Mouse (Mus musculus) midbrain, embryonic 15.5 days (tissue): Measurements from ENCODE around the gene Samd4. TPM values are rescaled to one million over a fixed set of nuclear protein-coding genes. Genes with fewer than 3 reads are reported as not detected.

Experiments
- ATAC-seq: fragments of 200-750 bp; cut with Nextera tagmentation; replicated peaks from 2 replicates; pipeline ENCODE4 v1.8.0; 2017; ENCODE audit warnings: moderate TSS enrichment
- H3K27ac ChIP-seq: fragments of 300-500 bp; sonication (generic); 2 replicates; pipeline ENCODE4 v1.5.1; 2015; ENCODE audit warnings: mild to moderate bottlenecking, inconsistent platforms
- H3K27me3 ChIP-seq: fragments of 300-500 bp; sonication (generic); replicated peaks from 2 replicates; pipeline ENCODE4 v1.6.1; 2015; ENCODE audit warnings: inconsistent platforms
- H3K36me3 ChIP-seq: fragments of 300-500 bp; sonication (generic); replicated peaks from 2 replicates; pipeline ENCODE4 v1.6.1; 2015; ENCODE audit warnings: inconsistent platforms
- H3K4me1 ChIP-seq: fragments of 300-500 bp; sonication (generic); 2 replicates; pipeline ENCODE4 v1.6.1; 2015; ENCODE audit warnings: inconsistent platforms
- H3K4me2 ChIP-seq: fragments of 300-500 bp; sonication (generic); 2 replicates; pipeline ENCODE4 v1.6.1; 2015; ENCODE audit warnings: inconsistent platforms, mild to moderate bottlenecking, moderate library complexity
- H3K4me3 ChIP-seq: fragments of 300-500 bp; sonication (generic); 2 replicates; pipeline ENCODE4 v1.5.1; 2015; ENCODE audit warnings: mild to moderate bottlenecking, inconsistent platforms
- H3K9ac ChIP-seq: fragments of 300-500 bp; sonication (generic); 2 replicates; pipeline ENCODE4 v1.6.1; 2015; ENCODE audit warnings: mild to moderate bottlenecking, inconsistent platforms
- H3K9me3 ChIP-seq: fragments of 300-500 bp; sonication (generic); 2 replicates; pipeline ENCODE4 v1.6.1; 2016; ENCODE audit warnings: inconsistent platforms
- WGBS: fragments of 180-500 bp; shearing (Covaris S2); methylation state at CpG from one replicate; pipeline ENCODE4 v1.1.7; 2015; ENCODE audit warnings: mixed read lengths; 5-methylcytosine and 5-hydroxymethylcytosine counted together
- polyA plus RNA-seq: library from polyadenylated mRNA; unstranded; fragments of >200 nt; fragmentation: Nextera tagmentation; extraction: Ambion mirVana; gene quantifications from 2 replicates; pipeline ENCODE4 v1.2.1, GENCODE M21; 2015

Samd4 gene
- polyA plus RNA-seq, 1 experiment from 2014 or later = 4.2 TPM

- Histone ChIP-seq H3K27me3 (no peaks in the 10 kb centered on the region), H3K4me3 (no peak overlapping the region), H3K27ac (no peak overlapping the region), H3K36me3 (no peaks in the 10 kb centered on the region), H3K9ac (no peak overlapping the region), H3K4me1 (peaks cover 3% of the 10 kb centered on the region; the same call in 1 of the 2 replicates), H3K4me2 (no peak overlapping the region), H3K9me3 (no peaks in the 10 kb centered on the region)
- peak; percentile 57 for ATAC-seq
- WGBS = 49% methylated on average over 6 of the region's 6 CpGs
Observed at GRCm38 (mm10) chr14:46982106-46982505, 99.5 kb downstream of the Samd4 start.

- no peak for ATAC-seq
- Histone ChIP-seq H3K9me3 (no peaks in the 10 kb centered on the region), H3K27me3 (no peaks in the 10 kb centered on the region), H3K36me3 (no peaks in the 10 kb centered on the region), H3K9ac (no peak overlapping the region), H3K4me2 (no peak overlapping the region), H3K4me3 (no peak overlapping the region), H3K27ac (no peak overlapping the region), H3K4me1 (peaks cover 5% of the 10 kb centered on the region)
- WGBS = 56% methylated on average over 8 of the region's 8 CpGs
Observed at GRCm38 (mm10) chr14:46984542-46985125, 102.0 kb downstream of the Samd4 start.

- Histone ChIP-seq H3K36me3 (no peaks in the 10 kb centered on the region), H3K4me3 (no peak overlapping the region), H3K27me3 (no peaks in the 10 kb centered on the region), H3K9ac (no peak overlapping the region), H3K4me2 (no peak overlapping the region), H3K9me3 (no peaks in the 10 kb centered on the region), H3K27ac (no peak overlapping the region), H3K4me1 (peaks cover 5% of the 10 kb centered on the region)
- 16% methylated on average over 4 of the region's 4 CpGs for whole genome bisulfite sequencing
- ATAC-seq = peak; percentile 75
Observed at GRCm38 (mm10) chr14:46989694-46990093, 107.0 kb downstream of the Samd4 start.

DNA sequence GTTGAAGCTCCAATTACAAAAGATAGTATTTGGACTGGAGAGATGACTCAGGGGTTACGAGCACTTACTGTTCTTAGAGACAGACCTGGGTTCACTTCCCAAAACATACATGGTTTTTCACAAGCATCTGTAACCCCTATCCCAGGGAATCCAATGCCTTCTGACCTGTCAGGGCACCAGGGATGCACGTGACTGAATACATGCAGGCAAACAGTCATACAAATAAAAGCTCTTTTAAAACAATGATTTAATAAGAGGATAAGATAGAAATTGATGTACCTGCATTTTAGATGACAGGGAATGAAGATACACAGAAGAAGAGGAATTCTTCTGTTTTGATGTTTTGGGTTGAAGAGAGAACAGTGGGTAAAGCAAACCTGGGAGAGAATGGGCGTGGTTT is 107.8 kb downstream of the Samd4 start:
- no peak overlapping the region for H3K4me3 ChIP-seq
- no peaks in the 10 kb centered on the region for H3K27me3 ChIP-seq
- WGBS = 79% methylated on average over 3 of the region's 3 CpGs
- peaks cover 5% of the 10 kb centered on the region for H3K4me1 ChIP-seq
- no peaks in the 10 kb centered on the region for H3K9me3 ChIP-seq
- no peak overlapping the region for H3K27ac ChIP-seq
- H3K4me2 ChIP-seq = no peak overlapping the region
- no peaks in the 10 kb centered on the region for H3K36me3 ChIP-seq
- no peak overlapping the region for H3K9ac ChIP-seq
- ATAC-seq = no peak

DNA sequence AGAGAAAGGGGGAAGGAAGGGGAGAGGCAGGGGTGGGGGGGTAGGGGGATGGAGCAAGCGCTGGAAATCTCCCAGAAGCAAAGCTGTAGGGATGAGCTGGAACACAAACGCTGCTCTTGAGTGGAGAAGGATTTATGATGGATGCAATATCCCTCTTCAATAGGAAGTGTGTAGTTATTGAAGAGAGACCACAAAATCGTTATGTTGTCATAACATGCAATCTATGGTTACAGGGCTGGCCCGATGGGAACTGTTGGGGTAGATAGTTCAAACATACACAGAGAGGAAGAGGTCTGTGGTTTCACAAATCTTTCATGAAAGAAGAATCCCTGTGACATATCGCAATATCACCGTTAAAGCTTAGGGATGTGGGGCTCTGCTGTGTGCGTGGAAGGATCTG is 112.0 kb downstream of the Samd4 start:
- WGBS = 92% methylated on average over 7 of the region's 7 CpGs
- Histone ChIP-seq H3K36me3 (no peaks in the 10 kb centered on the region), H3K4me3 (no peak overlapping the region), H3K9me3 (no peaks in the 10 kb centered on the region), H3K9ac (no peak overlapping the region), H3K27ac (no peak overlapping the region), H3K27me3 (no peaks in the 10 kb centered on the region), H3K4me2 (no peak overlapping the region), H3K4me1 (peaks cover 3% of the 10 kb centered on the region)
- ATAC-seq = no peak

- H3K27ac ChIP-seq = no peak overlapping the region
- H3K9me3 ChIP-seq = no peaks in the 10 kb centered on the region
- ATAC-seq = no peak
- no peaks in the 10 kb centered on the region for H3K27me3 ChIP-seq
- H3K36me3 ChIP-seq = no peaks in the 10 kb centered on the region
- H3K9ac ChIP-seq = no peak overlapping the region
- no peak overlapping the region for H3K4me2 ChIP-seq
- H3K4me1 ChIP-seq = no peaks in the 10 kb centered on the region; the same call in 1 of the 2 replicates
- H3K4me3 ChIP-seq = no peak overlapping the region
- 55% methylated on average over 9 of the region's 9 CpGs for WGBS
Observed at GRCm38 (mm10) chr14:46999321-47000025, 116.8 kb downstream of the Samd4 start.

- H3K36me3 ChIP-seq = no peaks in the 10 kb centered on the region
- no peak overlapping the region for H3K4me3 ChIP-seq
- no peak for ATAC-seq
- no peak overlapping the region for H3K4me2 ChIP-seq
- 80% methylated on average over 11 of the region's 11 CpGs for WGBS
- no peaks in the 10 kb centered on the region; the same call in 1 of the 2 replicates for H3K4me1 ChIP-seq
- no peaks in the 10 kb centered on the region for H3K27me3 ChIP-seq
- no peaks in the 10 kb centered on the region for H3K9me3 ChIP-seq
- no peak overlapping the region for H3K27ac ChIP-seq
- H3K9ac ChIP-seq = no peak overlapping the region
Observed at GRCm38 (mm10) chr14:47000096-47000736, 117.6 kb downstream of the Samd4 start.

- peak; percentile 51 for ATAC-seq
- Histone ChIP-seq H3K36me3 (no peaks in the 10 kb centered on the region), H3K4me3 (no peak overlapping the region), H3K27me3 (no peaks in the 10 kb centered on the region), H3K4me1 (no peaks in the 10 kb centered on the region; the same call in 1 of the 2 replicates), H3K9me3 (no peaks in the 10 kb centered on the region), H3K4me2 (no peak overlapping the region), H3K9ac (no peak overlapping the region), H3K27ac (no peak overlapping the region)
- whole genome bisulfite sequencing = 75% methylated on average over 24 of the region's 24 CpGs
Observed at GRCm38 (mm10) chr14:47000786-47001761, 118.4 kb downstream of the Samd4 start.

DNA sequence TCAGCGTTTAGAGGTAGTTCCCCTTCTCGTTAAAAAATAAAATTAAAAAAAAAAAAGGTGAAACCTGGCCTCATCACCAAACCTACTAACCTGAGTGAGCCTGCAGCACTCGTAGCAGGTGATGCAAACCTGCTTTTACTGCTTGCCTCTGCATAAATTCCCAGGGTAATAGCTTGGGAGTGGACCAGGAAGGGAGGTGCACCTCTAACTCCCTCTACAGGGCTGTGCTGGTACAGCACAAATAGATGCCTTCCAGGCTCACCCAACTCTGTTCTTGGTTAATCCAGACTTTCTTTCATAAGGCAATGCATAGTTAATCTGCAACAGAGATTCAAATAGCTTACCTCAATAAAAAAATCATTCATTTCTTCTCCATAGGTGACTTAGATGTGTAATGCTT is 121.5 kb downstream of the Samd4 start:
- ATAC-seq = no peak
- Histone ChIP-seq H3K9me3 (no peaks in the 10 kb centered on the region), H3K36me3 (no peaks in the 10 kb centered on the region), H3K9ac (no peak overlapping the region), H3K4me2 (no peak overlapping the region), H3K4me1 (no peaks in the 10 kb centered on the region; the same call in 1 of the 2 replicates), H3K27ac (no peak overlapping the region), H3K4me3 (no peak overlapping the region), H3K27me3 (no peaks in the 10 kb centered on the region)
- WGBS = 34% methylated on average over 3 of the region's 3 CpGs

GRCm38 (mm10) chr14:47011171-47012139 is 128.8 kb downstream of the Samd4 start:
- no peaks in the 10 kb centered on the region for H3K27me3 ChIP-seq
- no peaks in the 10 kb centered on the region for H3K9me3 ChIP-seq
- no peak overlapping the region for H3K27ac ChIP-seq
- no peak overlapping the region for H3K4me3 ChIP-seq
- 40% methylated on average over 18 of the region's 18 CpGs for WGBS
- peak; percentile 66 for ATAC-seq
- no peak overlapping the region for H3K9ac ChIP-seq
- no peak overlapping the region for H3K4me2 ChIP-seq
- no peaks in the 10 kb centered on the region for H3K36me3 ChIP-seq
- peaks cover 7% of the 10 kb centered on the region; the same call in 1 of the 2 replicates for H3K4me1 ChIP-seq

GRCm38 (mm10) chr14:47015618-47016017 is 133.0 kb downstream of the Samd4 start:
- ATAC-seq = no peak
- no peak overlapping the region for H3K9ac ChIP-seq
- no peak overlapping the region for H3K27ac ChIP-seq
- no peaks in the 10 kb centered on the region for H3K36me3 ChIP-seq
- H3K4me1 ChIP-seq = peaks cover 7% of the 10 kb centered on the region; the same call in 1 of the 2 replicates
- no peaks in the 10 kb centered on the region for H3K27me3 ChIP-seq
- no peaks in the 10 kb centered on the region for H3K9me3 ChIP-seq
- 91% methylated on average over 3 of the region's 3 CpGs for WGBS
- no peak overlapping the region for H3K4me3 ChIP-seq
- H3K4me2 ChIP-seq = no peak overlapping the region
